Mouse (Mus musculus) erythroblast, embryonic 14.5 days (primary cell): Measurements from ENCODE around the gene Ppox.

ENCODE experiments used
- GATA1 ChIP-seq: IDR thresholded peaks from 2 replicates; pipeline ENCODE4 v1.6.1; 2012; ENCODE audit warnings: low read length, inconsistent platforms, mixed read lengths
- TAL1 ChIP-seq: IDR thresholded peaks from 3 replicates; pipeline ENCODE4 v1.6.1; 2012; ENCODE audit warnings: low read length, inconsistent platforms, mixed read lengths

GRCm38 (mm10) chr1:171227879-171228278 is 53.1 kb downstream of the Ppox start:
- no peak for TF ChIP-seq GATA1
- TF ChIP-seq TAL1 = no peak
